Mouse (Mus musculus) MEL (cell line): Measurements from ENCODE around the gene Ckmt2. TPM values are rescaled to one million over a fixed set of nuclear protein-coding genes. Genes with fewer than 3 reads are reported as not detected.

Source experiments
- DNase-seq: peaks from one replicate; pipeline ENCODE4 v3.0.0; 2011; ENCODE audit warnings: low read depth, low spot score
- H3K27ac ChIP-seq: 2 replicates; pipeline ENCODE4 v1.5.1; 2012; ENCODE audit warnings: low read depth, mild to moderate bottlenecking, control low read depth, low read length, moderate library complexity; ENCODE audit not compliant: control insufficient read depth
- H3K27me3 ChIP-seq, 2 experiments: fragments of 150-350 bp in 1 of 2; sonication (generic) in 1 of 2; 2 replicates each; pipeline ENCODE4 v1.6.1; 2012; ENCODE audit warnings: low read length in 2 of 2, mild to moderate bottlenecking in 2 of 2, improper control_type of control experiment in 1 of 2, moderate library complexity in 1 of 2; ENCODE audit not compliant: insufficient read depth in 2 of 2, control insufficient read depth in 1 of 2
- H3K36me3 ChIP-seq, 2 experiments: 2 replicates each; pipeline ENCODE4 v1.6.1; 2012 to 2014; ENCODE audit warnings: low read length in 2 of 2, improper control_type of control experiment in 1 of 2, inconsistent platforms in 1 of 2, mild to moderate bottlenecking in 1 of 2; ENCODE audit not compliant: insufficient read depth in 2 of 2, control insufficient read depth in 1 of 2
- H3K4me1 ChIP-seq, 2 experiments: fragments of 150-350 bp in 1 of 2; sonication (generic) in 1 of 2; 2 replicates each; pipeline ENCODE4 v1.6.1; 2012; ENCODE audit warnings: low read length in 2 of 2, improper control_type of control experiment in 1 of 2, mild to moderate bottlenecking in 1 of 2; ENCODE audit not compliant: insufficient read depth in 2 of 2, control insufficient read depth in 1 of 2
- H3K4me3 ChIP-seq, 2 experiments: fragments of 150-350 bp in 1 of 2; sonication (generic) in 1 of 2; 2 replicates each; pipeline ENCODE4 v1.5.1; 2012; ENCODE audit warnings: low read depth in 2 of 2, low read length in 2 of 2, mild to moderate bottlenecking in 2 of 2, moderate library complexity in 2 of 2, control low read depth in 1 of 2, improper control_type of control experiment in 1 of 2; ENCODE audit not compliant: control insufficient read depth in 1 of 2, insufficient read depth in 1 of 2
- H3K79me2 ChIP-seq: 2 replicates; pipeline ENCODE4 v1.6.1; 2012; ENCODE audit warnings: mild to moderate bottlenecking, low read length, moderate library complexity; ENCODE audit not compliant: control insufficient read depth, poor library complexity, insufficient read depth
- H3K9ac ChIP-seq: 2 replicates; pipeline ENCODE4 v1.6.1; 2012; ENCODE audit warnings: low read depth, mild to moderate bottlenecking, control low read depth, low read length, moderate library complexity; ENCODE audit not compliant: control insufficient read depth, poor library complexity, severe bottlenecking
- H3K9me3 ChIP-seq: fragments of 150-350 bp; sonication (generic); replicated peaks from 2 replicates; pipeline ENCODE4 v1.6.1; 2012; ENCODE audit warnings: mild to moderate bottlenecking, low read length, improper control_type of control experiment, moderate library complexity; ENCODE audit not compliant: insufficient read depth
- CHD1 ChIP-seq: IDR thresholded peaks from 2 replicates; pipeline ENCODE4 v1.6.1; 2012; ENCODE audit warnings: low read depth, mild to moderate bottlenecking, inconsistent platforms, low read length, improper control_type of control experiment
- CHD2 ChIP-seq: IDR thresholded peaks from 2 replicates; pipeline ENCODE4 v1.6.1; 2011; ENCODE audit warnings: low read length, improper control_type of control experiment
- ELF1 ChIP-seq: IDR thresholded peaks from 2 replicates; pipeline ENCODE4 v1.6.1; 2014; ENCODE audit warnings: low read depth, mild to moderate bottlenecking, inconsistent platforms, low read length, improper control_type of control experiment, moderate library complexity
- GABPA ChIP-seq: IDR thresholded peaks from 2 replicates; pipeline ENCODE4 v1.6.1; 2012; ENCODE audit warnings: low read depth, mild to moderate bottlenecking, inconsistent platforms, low read length, improper control_type of control experiment, moderate library complexity
- HCFC1 ChIP-seq: IDR thresholded peaks from 2 replicates; pipeline ENCODE4 v1.6.1; 2012; ENCODE audit warnings: low read depth, mild to moderate bottlenecking, inconsistent platforms, low read length, improper control_type of control experiment, moderate library complexity
- JUND ChIP-seq: IDR thresholded peaks from 2 replicates; pipeline ENCODE4 v1.6.1; 2011; ENCODE audit warnings: low read depth, mild to moderate bottlenecking, improper control_type of control experiment, low read length
- KAT2A ChIP-seq: conservative IDR thresholded peaks from 2 replicates; pipeline ENCODE4 v1.6.1; 2012; ENCODE audit warnings: low read depth, low read length, improper control_type of control experiment, inconsistent platforms
- MAFK ChIP-seq: IDR thresholded peaks from 2 replicates; pipeline ENCODE4 v1.6.1; 2011; ENCODE audit warnings: low read depth, mild to moderate bottlenecking, low read length, improper control_type of control experiment, borderline replicate concordance
- MAZ ChIP-seq: IDR thresholded peaks from 2 replicates; pipeline ENCODE4 v1.6.1; 2012; ENCODE audit warnings: low read depth, mild to moderate bottlenecking, inconsistent platforms, low read length, improper control_type of control experiment
- MXI1 ChIP-seq: IDR thresholded peaks from 2 replicates; pipeline ENCODE4 v1.6.1; 2011; ENCODE audit warnings: mild to moderate bottlenecking, low read depth, low read length, improper control_type of control experiment
- NELFE ChIP-seq: IDR thresholded peaks from 2 replicates; pipeline ENCODE4 v1.6.1; 2011; ENCODE audit warnings: low read depth, low read length, improper control_type of control experiment
- POLR2A ChIP-seq, 2 experiments: IDR thresholded peaks; 2 replicates each; pipeline ENCODE4 v1.6.1; 2011 to 2012; ENCODE audit warnings: low read length in 2 of 2, mild to moderate bottlenecking in 2 of 2, control low read depth in 1 of 2, improper control_type of control experiment in 1 of 2, low read depth in 1 of 2, moderate library complexity in 1 of 2; ENCODE audit not compliant: control insufficient read depth in 1 of 2, insufficient read depth in 1 of 2, poor library complexity in 1 of 2
- POLR2AphosphoS5 ChIP-seq: IDR thresholded peaks from 2 replicates; pipeline ENCODE4 v1.6.1; 2012; ENCODE audit warnings: low read depth, borderline replicate concordance, mild to moderate bottlenecking, inconsistent platforms, low read length, moderate library complexity, mixed read lengths
- RAD21 ChIP-seq: IDR thresholded peaks from 2 replicates; pipeline ENCODE4 v1.6.1; 2011; ENCODE audit warnings: mild to moderate bottlenecking, low read depth, low read length, improper control_type of control experiment
- RCOR1 ChIP-seq: IDR thresholded peaks from 2 replicates; pipeline ENCODE4 v1.6.1; 2012; ENCODE audit warnings: low read depth, mild to moderate bottlenecking, inconsistent platforms, low read length, improper control_type of control experiment
- SIN3A ChIP-seq: IDR thresholded peaks from 2 replicates; pipeline ENCODE4 v1.6.1; 2012; ENCODE audit warnings: low read length, improper control_type of control experiment, inconsistent platforms
- SMC3 ChIP-seq: IDR thresholded peaks from 2 replicates; pipeline ENCODE4 v1.6.1; 2011; ENCODE audit warnings: low read depth, low read length, improper control_type of control experiment
- TAL1 ChIP-seq: IDR thresholded peaks from 2 replicates; pipeline ENCODE4 v1.6.1; 2012; ENCODE audit warnings: mild to moderate bottlenecking, inconsistent platforms, low read length, moderate library complexity, mixed read lengths
- ZC3H11A ChIP-seq: IDR thresholded peaks from 2 replicates; pipeline ENCODE4 v1.6.1; 2012; ENCODE audit warnings: low read depth, mild to moderate bottlenecking, inconsistent platforms, low read length, improper control_type of control experiment
- ZMIZ1 ChIP-seq: IDR thresholded peaks from 2 replicates; pipeline ENCODE4 v1.6.1; 2012; ENCODE audit warnings: low read depth, mild to moderate bottlenecking, inconsistent platforms, low read length, improper control_type of control experiment, moderate library complexity
- ZNF384 ChIP-seq: IDR thresholded peaks from 2 replicates; pipeline ENCODE4 v1.6.1; 2012; ENCODE audit warnings: low read depth, mild to moderate bottlenecking, inconsistent platforms, low read length, improper control_type of control experiment
- polyA plus RNA-seq, 2 experiments: library from polyadenylated mRNA; stranded (reverse) in 1 of 2; unstranded in 1 of 2; fragments of >175 nt in 1 of 2; fragments of >200 nt in 1 of 2; gene quantifications; 2 replicates each; pipeline versions ENCODE4 v1.2.1 to v1.2.4; 2012; ENCODE audit warnings: low replicate concordance in 2 of 2, low read depth in 1 of 2; ENCODE audit not compliant: insufficient read length in 2 of 2, insufficient read depth in 1 of 2, missing spikeins in 1 of 2
- total RNA-seq: library from RNA; depleted of rRNA; stranded (reverse); fragments of 300-350 nt; gene quantifications from 2 replicates; pipeline ENCODE4 v1.2.3, GENCODE M21; 2012

Gene Ckmt2
- total and polyA plus RNA-seq, 3 experiments: not detected

DNA sequence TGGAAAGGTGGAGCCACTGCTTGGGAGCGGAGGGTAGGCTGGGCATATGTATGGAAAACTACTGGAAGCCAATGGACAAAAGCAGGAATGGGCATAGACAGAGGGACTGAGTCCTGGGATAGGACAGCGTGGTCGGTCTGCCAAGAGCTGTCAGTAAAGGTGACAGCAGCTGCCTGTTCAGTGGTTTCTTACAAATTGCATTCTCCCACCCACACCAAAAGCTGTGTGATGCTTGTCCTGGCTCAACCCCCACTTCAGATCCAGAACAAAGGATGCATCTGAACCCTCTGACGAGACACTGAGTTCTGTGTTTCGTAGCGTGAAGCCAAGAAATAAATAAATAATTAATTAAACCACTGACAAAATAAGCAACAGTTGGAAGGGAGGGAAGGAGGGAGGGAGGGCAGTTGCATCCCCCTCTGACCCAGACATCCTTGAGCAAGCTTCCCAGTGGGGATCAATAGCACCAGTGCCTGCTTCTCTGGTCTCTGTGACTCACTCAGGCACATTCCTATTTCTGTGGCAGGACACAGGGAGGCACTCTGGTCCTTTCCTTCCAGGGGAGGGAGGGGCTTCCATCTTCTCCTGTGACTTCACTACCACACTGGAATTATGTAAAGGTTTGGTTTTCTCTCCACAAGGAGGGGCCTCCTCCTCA lies 39.0 kb upstream of the Ckmt2 start:
- no peak for DNase-seq
- Histone ChIP-seq H3K36me3 (no peaks in the 10 kb centered on the region), H3K9ac (no peak overlapping the region), H3K4me1 (no peaks in the 10 kb centered on the region), H3K27me3 (0 out of 4 replicates have a peak, but pooled peaks cover 0 to 1% of the 10 kb centered on the region in 2 experiments), H3K4me3 (no peak overlapping the region), H3K9me3 (no peaks in the 10 kb centered on the region)
- no peak for TF ChIP-seq ZC3H11A
- no peak for TF ChIP-seq ELF1
- no peak for TF ChIP-seq SIN3A
- TF ChIP-seq POLR2AphosphoS5: no peak
- no peak for TF ChIP-seq HCFC1
- no peak for TF ChIP-seq NELFE
- no peak for TF ChIP-seq ZMIZ1
- no peak for TF ChIP-seq ZNF384
- no peak for TF ChIP-seq RCOR1
- TF ChIP-seq POLR2A (IDR thresholded peaks at IDR 0.05; ENCODE audit: control insufficient read depth in 1 of 2, insufficient read depth in 1 of 2, low read depth in 1 of 2, low read length in 2 of 2, poor library complexity in 1 of 2): no peak
- TF ChIP-seq JUND: no peak
- TF ChIP-seq RAD21: no peak
- no peak for TF ChIP-seq MAFK
- no peak for TF ChIP-seq CHD1
- no peak for TF ChIP-seq MAZ
- TF ChIP-seq KAT2A: no peak
- TF ChIP-seq, all 39 proteins: peak for 0
- no peak overlapping the region for H3K27ac ChIP-seq
- no peaks in the 10 kb centered on the region for H3K79me2 ChIP-seq

DNA sequence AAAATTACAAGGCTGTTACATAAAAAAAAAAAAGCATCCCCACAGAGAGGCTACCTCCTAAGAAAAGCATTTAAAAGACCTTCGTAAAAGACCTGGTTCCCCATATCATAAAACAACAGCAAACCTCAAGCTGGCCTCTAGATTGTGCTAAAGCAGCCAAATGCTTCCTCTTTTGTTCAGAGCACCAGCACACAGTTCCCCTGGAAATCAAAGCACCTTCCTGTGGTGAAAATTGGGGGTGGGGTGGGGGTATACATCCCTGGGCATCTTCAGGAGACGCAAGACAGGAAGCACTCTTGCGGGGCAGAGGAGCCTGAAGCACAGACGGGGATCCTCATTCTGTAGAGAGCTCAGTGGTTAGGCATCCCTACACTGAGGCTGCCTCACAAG lies 38.5 kb upstream of the Ckmt2 start:
- Histone ChIP-seq H3K79me2 (no peaks in the 10 kb centered on the region), H3K36me3 (no peaks in the 10 kb centered on the region), H3K27me3 (0 out of 4 replicates have a peak, but pooled peaks cover 0 to 1% of the 10 kb centered on the region in 2 experiments), H3K27ac (no peak overlapping the region), H3K4me3 (no peak overlapping the region), H3K9ac (no peak overlapping the region), H3K4me1 (no peaks in the 10 kb centered on the region), H3K9me3 (no peaks in the 10 kb centered on the region)
- DNase-seq: peak; percentile 30
- TF ChIP-seq TAL1: no peak
- TF ChIP-seq MXI1: no peak
- no peak for TF ChIP-seq GABPA
- no peak for TF ChIP-seq SMC3
- no peak for TF ChIP-seq CHD2
- TF ChIP-seq POLR2A (IDR thresholded peaks at IDR 0.05; ENCODE audit: control insufficient read depth in 1 of 2, insufficient read depth in 1 of 2, low read depth in 1 of 2, low read length in 2 of 2, poor library complexity in 1 of 2): no peak
- no peak for TF ChIP-seq ZMIZ1
- TF ChIP-seq MAZ: no peak
